Mouse (Mus musculus): ENCODE measurements at regions not wholly inside any gene's neighbourhood (a gene's known extent, or its start where the extent isn't known, plus 50 kb on each side); places are given as distances from the start of the nearest gene placed in this dataset.

DNA sequence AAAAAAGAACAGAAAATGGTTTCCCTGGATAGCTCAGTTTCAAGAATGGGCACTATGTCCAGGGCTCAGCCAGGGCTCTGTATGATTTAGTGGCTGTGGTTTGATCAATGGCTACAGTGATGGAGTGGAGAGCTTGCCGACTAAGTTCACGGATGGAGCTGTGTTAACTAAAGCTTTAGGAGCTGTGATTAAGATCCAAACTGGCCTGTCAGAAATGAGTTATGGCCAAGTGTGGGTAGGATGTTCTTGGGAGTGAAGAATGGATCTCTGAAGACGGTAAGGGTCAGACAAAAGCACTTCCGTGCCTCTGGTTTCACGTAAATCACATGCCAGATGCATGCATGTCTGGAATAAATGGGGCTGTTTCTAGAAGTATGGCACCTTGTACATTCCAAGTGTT is 447.9 kb upstream of the Adamts9 start:
- TF ChIP-seq UBTF (IDR thresholded peaks at IDR 0.05; ENCODE audit: low read depth, low read length) (no peak), NRF1 (IDR thresholded peaks at IDR 0.05; ENCODE audit: low read depth, low read length) (no peak), POLR2A (IDR thresholded peaks at IDR 0.05; ENCODE audit: low read depth, low read length) (no peak), JUN (IDR thresholded peaks at IDR 0.05; ENCODE audit: insufficient read depth, low read depth, low read length) (no peak), KAT2A (IDR thresholded peaks at IDR 0.05; ENCODE audit: insufficient replicate concordance, low read length) (no peak), HCFC1 (IDR thresholded peaks at IDR 0.05; ENCODE audit: low read depth, low read length) (no peak), POLR2AphosphoS2 (IDR thresholded peaks at IDR 0.05; ENCODE audit: low read depth, low read length) (no peak), USF2 (conservative IDR thresholded peaks at IDR 0.05; ENCODE audit: low read depth, low read length) (no peak), CHD2 (IDR thresholded peaks at IDR 0.05; ENCODE audit: low read length) (no peak), ZNF384 (IDR thresholded peaks at IDR 0.05; ENCODE audit: low read depth, low read length) (no peak), USF1 (IDR thresholded peaks at IDR 0.05; ENCODE audit: low read depth, low read length) (no peak), TCF12 (IDR thresholded peaks at IDR 0.05; ENCODE audit: low read depth, low read length) (no peak), ZMIZ1 (IDR thresholded peaks at IDR 0.05; ENCODE audit: low read depth, low read length) (no peak), RAD21 (IDR thresholded peaks at IDR 0.05; ENCODE audit: low read depth, low read length) (no peak), SMC3 (IDR thresholded peaks at IDR 0.05; ENCODE audit: low read depth, low read length) (no peak), ELF1 (IDR thresholded peaks at IDR 0.05; ENCODE audit: low read depth, low read length) (no peak), GABPA (IDR thresholded peaks at IDR 0.05; ENCODE audit: insufficient replicate concordance, low read depth, low read length) (no peak), MEF2A (IDR thresholded peaks at IDR 0.05; ENCODE audit: borderline replicate concordance, low read depth, low read length) (no peak), IRF4 (IDR thresholded peaks at IDR 0.05; ENCODE audit: low read depth, low read length) (no peak)
- H3K4me1 ChIP-seq (ENCODE audit: control insufficient read depth in 1 of 2, insufficient read depth in 2 of 2) = no peaks in the 10 kb centered on the region
- dilution Hi-C loops (cut with MboI; ENCODE audit: extremely low pct_ligation_motif_present, extremely low pct_unique_long_range_greater_than_20kb, low sequenced_read_pairs) (no loop called here), in situ Hi-C loops (cut with MboI; ENCODE audit: low pct_ligation_motif_present, low pct_unique_long_range_greater_than_20kb, low sequenced_read_pairs) (no loop called here)
- H3K4me2 ChIP-seq (ENCODE audit: insufficient read depth, low read depth, poor library complexity, severe bottlenecking) = no peak overlapping the region
- H3K79me2 ChIP-seq (replicated peaks; ENCODE audit: control insufficient read depth, extremely low read depth, insufficient read depth, poor library complexity, severe bottlenecking) = no peaks in the 10 kb centered on the region
- H3K27me3 ChIP-seq (replicated peaks) = no peaks in the 10 kb centered on the region
- H3K4me3 ChIP-seq (replicated peaks in 1 of 3; ENCODE audit: low read depth in 2 of 3, low read length in 2 of 3, poor library complexity in 1 of 3) = no peak overlapping the region
- H3K9ac ChIP-seq (ENCODE audit: insufficient read depth, low read depth) = no peak overlapping the region
- no peaks in the 10 kb centered on the region for H3K36me3 ChIP-seq (replicated peaks in 1 of 2; ENCODE audit: control insufficient read depth in 1 of 2, insufficient read depth in 1 of 2, low read length in 1 of 2)
- H3K9me3 ChIP-seq (replicated peaks; ENCODE audit: low read length) = peaks cover 66% of the 10 kb centered on the region
- H3K27ac ChIP-seq (ENCODE audit: insufficient read depth, low read depth) = no peak overlapping the region
- no peak for DNase-seq (ENCODE audit: extremely low read depth)

DNA sequence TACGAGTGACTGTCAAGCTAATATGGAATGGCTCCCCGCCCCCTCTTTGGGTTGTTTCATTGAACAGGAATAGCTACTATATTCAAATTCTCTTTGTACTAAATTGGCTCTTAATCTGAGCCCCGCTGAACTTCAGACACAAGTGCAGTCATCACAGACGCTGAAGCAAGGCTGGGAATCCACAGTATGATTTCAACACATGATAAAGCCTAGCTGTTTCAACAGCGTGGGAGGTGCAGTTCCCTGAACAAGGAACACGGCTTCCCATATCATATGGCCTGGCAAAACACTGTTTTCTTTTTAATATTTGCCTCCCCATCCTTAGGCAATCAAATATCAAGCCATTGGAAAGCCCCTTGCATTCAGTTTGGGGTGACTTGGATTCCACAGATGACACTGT is 428.0 kb upstream of the Adamts9 start:
- in situ Hi-C loops (cut with MboI; ENCODE audit: low pct_ligation_motif_present, low pct_unique_long_range_greater_than_20kb, low sequenced_read_pairs) = no loop called here

More for the DNA sequence above, 428.0 kb upstream of the Adamts9 start:
- H3K36me3 ChIP-seq (replicated peaks in 1 of 2; ENCODE audit: control insufficient read depth in 1 of 2, insufficient read depth in 1 of 2, low read length in 1 of 2) = no peaks in the 10 kb centered on the region
- no peak overlapping the region for H3K9ac ChIP-seq (ENCODE audit: insufficient read depth, low read depth)
- peaks cover 36% of the 10 kb centered on the region for H3K9me3 ChIP-seq (replicated peaks; ENCODE audit: low read length)
- no peaks in the 10 kb centered on the region for H3K79me2 ChIP-seq (replicated peaks; ENCODE audit: control insufficient read depth, extremely low read depth, insufficient read depth, poor library complexity, severe bottlenecking)
- no peak overlapping the region for H3K4me2 ChIP-seq (ENCODE audit: insufficient read depth, low read depth, poor library complexity, severe bottlenecking)
- no peak for DNase-seq (ENCODE audit: extremely low read depth)
- no peak for TF ChIP-seq ELF1 (IDR thresholded peaks at IDR 0.05; ENCODE audit: low read depth, low read length)
- TF ChIP-seq UBTF (IDR thresholded peaks at IDR 0.05; ENCODE audit: low read depth, low read length) = no peak
- no peak for TF ChIP-seq CTCF (conservative IDR thresholded peaks at IDR 0.05 in 1 of 2, IDR thresholded peaks at IDR 0.05 in 1 of 2; ENCODE audit: low read depth in 2 of 2, low read length in 2 of 2)
- no peak for TF ChIP-seq JUND (conservative IDR thresholded peaks at IDR 0.05; ENCODE audit: low read depth, low read length)
- TF ChIP-seq NELFE (IDR thresholded peaks at IDR 0.05; ENCODE audit: low read depth, low read length) = no peak
- no peak for TF ChIP-seq TCF12 (IDR thresholded peaks at IDR 0.05; ENCODE audit: low read depth, low read length)
- TF ChIP-seq ETS1 (conservative IDR thresholded peaks at IDR 0.05; ENCODE audit: low read depth, low read length) = no peak
- no peak for TF ChIP-seq JUN (IDR thresholded peaks at IDR 0.05; ENCODE audit: insufficient read depth, low read depth, low read length)
- dilution Hi-C loops (cut with MboI; ENCODE audit: extremely low pct_ligation_motif_present, extremely low pct_unique_long_range_greater_than_20kb, low sequenced_read_pairs) = no loop called here
- H3K27ac ChIP-seq (ENCODE audit: insufficient read depth, low read depth) = no peak overlapping the region
- H3K27me3 ChIP-seq (replicated peaks) = no peaks in the 10 kb centered on the region
- no peaks in the 10 kb centered on the region for H3K4me1 ChIP-seq (ENCODE audit: control insufficient read depth in 1 of 2, insufficient read depth in 2 of 2)
- H3K4me3 ChIP-seq (replicated peaks in 1 of 3; ENCODE audit: low read depth in 2 of 3, low read length in 2 of 3, poor library complexity in 1 of 3) = no peak overlapping the region
